Mouse (Mus musculus): ENCODE measurements around the gene Cfap44.

- TF ChIP-seq POLR2A (IDR thresholded peaks at IDR 0.05; ENCODE audit: extremely low read depth, insufficient read depth, low read length) (no peak), CTCF (IDR thresholded peaks at IDR 0.05; ENCODE audit: extremely low read depth, insufficient read depth, low read length) (no peak)
These were observed 98.1 kb downstream of the Cfap44 start for GRCm38 (mm10) chr16:44492706-44493105.
